Mouse (Mus musculus): Measurements from ENCODE around the gene Rab3b.

The Rab3b gene

GRCm38 (mm10) chr4:108950201-108950600 lies 71.3 kb downstream of the Rab3b start:
- DNase-seq (ENCODE audit: low spot score): no peak

- DNase-seq (ENCODE audit: low spot score): no peak
Measured at GRCm38 (mm10) chr4:108951663-108952062, 72.8 kb downstream of the Rab3b start.

- DNase-seq (ENCODE audit: low spot score): no peak
Measured at GRCm38 (mm10) chr4:108959696-108960095, 80.8 kb downstream of the Rab3b start.

GRCm38 (mm10) chr4:108960619-108961460 lies 82.0 kb downstream of the Rab3b start:
- DNase-seq (ENCODE audit: low spot score): no peak

- DNase-seq (ENCODE audit: low spot score): no peak
Measured at GRCm38 (mm10) chr4:108963017-108963416, 84.2 kb downstream of the Rab3b start.

- no peak for DNase-seq (ENCODE audit: low spot score)
Measured at GRCm38 (mm10) chr4:108969517-108969916, 90.7 kb downstream of the Rab3b start.

GRCm38 (mm10) chr4:108971054-108971453 lies 92.2 kb downstream of the Rab3b start:
- no peak for DNase-seq (ENCODE audit: low spot score)

- DNase-seq (ENCODE audit: low spot score): peak; percentile 21
Measured at GRCm38 (mm10) chr4:108976458-108977071, 97.7 kb downstream of the Rab3b start.

GRCm38 (mm10) chr4:108986833-108987472 lies 108.1 kb downstream of the Rab3b start:
- no peak for DNase-seq (ENCODE audit: low spot score)

GRCm38 (mm10) chr4:108987473-108987842 lies 108.6 kb downstream of the Rab3b start:
- no peak for DNase-seq (ENCODE audit: low spot score)

GRCm38 (mm10) chr4:108989430-108989829 lies 110.6 kb downstream of the Rab3b start:
- no peak for DNase-seq (ENCODE audit: low spot score)

GRCm38 (mm10) chr4:108990032-108990431 lies 111.2 kb downstream of the Rab3b start:
- DNase-seq (ENCODE audit: low spot score): no peak

GRCm38 (mm10) chr4:108990571-108990970 lies 111.7 kb downstream of the Rab3b start:
- no peak for DNase-seq (ENCODE audit: low spot score)

- DNase-seq (ENCODE audit: low spot score): no peak
Measured at GRCm38 (mm10) chr4:108991811-108992210, 112.9 kb downstream of the Rab3b start.

All from ovary, postnatal 14 days (tissue).